Mouse (Mus musculus) ES-Bruce4 (cell line): ENCODE data around the gene Fam98c. TPM values are rescaled to one million over a fixed set of nuclear protein-coding genes. Genes with fewer than 3 reads are reported as not detected.

Source experiments
- H3K27ac ChIP-seq: 2 replicates; pipeline ENCODE4 v1.5.1; 2012; ENCODE audit warnings: low read length, inconsistent platforms; ENCODE audit not compliant: insufficient read depth
- H3K27me3 ChIP-seq: 2 replicates; pipeline ENCODE4 v1.6.1; 2012; ENCODE audit warnings: mild to moderate bottlenecking, low read length, inconsistent platforms; ENCODE audit not compliant: control insufficient read depth, poor library complexity, insufficient read depth, severe bottlenecking
- H3K36me3 ChIP-seq: 2 replicates; pipeline ENCODE4 v1.6.1; 2012; ENCODE audit warnings: inconsistent platforms, mild to moderate bottlenecking, low read length, moderate library complexity; ENCODE audit not compliant: control insufficient read depth, poor library complexity, insufficient read depth, severe bottlenecking
- H3K4me1 ChIP-seq: one replicate; pipeline ENCODE4 v1.8.1; 2011; ENCODE audit warnings: low read length; ENCODE audit not compliant: control insufficient read depth, insufficient read depth
- H3K4me3 ChIP-seq: 2 replicates; pipeline ENCODE4 v1.5.1; 2011; ENCODE audit warnings: low read depth, mild to moderate bottlenecking, low read length
- H3K9ac ChIP-seq: 2 replicates; pipeline ENCODE4 v1.6.1; 2012; ENCODE audit warnings: low read depth, mild to moderate bottlenecking, inconsistent platforms; ENCODE audit not compliant: poor library complexity, severe bottlenecking
- H3K9me3 ChIP-seq: replicated peaks from 2 replicates; pipeline ENCODE4 v1.6.1; 2012; ENCODE audit warnings: mild to moderate bottlenecking, low read length, inconsistent platforms; ENCODE audit not compliant: control insufficient read depth, poor library complexity, insufficient read depth, severe bottlenecking
- CTCF ChIP-seq: IDR thresholded peaks from one replicate; pipeline ENCODE4 v1.8.1; 2011; ENCODE audit warnings: low read depth, low read length
- EP300 ChIP-seq: IDR thresholded peaks from 2 replicates; pipeline ENCODE4 v1.6.1; 2011; ENCODE audit warnings: low read depth, low read length; ENCODE audit not compliant: insufficient read depth
- POLR2A ChIP-seq: IDR thresholded peaks from one replicate; pipeline ENCODE4 v1.8.1; 2011; ENCODE audit warnings: low read length; ENCODE audit not compliant: insufficient read depth
- polyA plus RNA-seq: library from polyadenylated mRNA; stranded (reverse); fragments of >200 nt; gene quantifications from 2 replicates; pipeline ENCODE4 v1.2.4, GENCODE M21; 2011; ENCODE audit warnings: low read depth; ENCODE audit not compliant: missing spikeins, insufficient read depth, insufficient read length

Fam98c gene
- polyA plus RNA-seq, 1 experiment: 12.6 TPM

- H3K9ac ChIP-seq: peak overlapping the region; percentile 61
- peak overlapping the region; percentile 79 for H3K4me3 ChIP-seq
- H3K27me3 ChIP-seq: no peaks in the 10 kb centered on the region
- H3K4me1 ChIP-seq: peaks cover 8% of the 10 kb centered on the region
- no peaks in the 10 kb centered on the region for H3K9me3 ChIP-seq
- no peak overlapping the region for H3K27ac ChIP-seq
- TF ChIP-seq EP300 (no peak), POLR2A (no peak), CTCF (no peak)
- H3K36me3 ChIP-seq: no peaks in the 10 kb centered on the region
Measured at GRCm38 (mm10) chr7:29123531-29124358, 32.3 kb downstream of the Fam98c start.

GRCm38 (mm10) chr7:29122821-29123220, 33.2 kb downstream of the Fam98c start:
- Histone ChIP-seq H3K36me3 (no peaks in the 10 kb centered on the region), H3K9me3 (no peaks in the 10 kb centered on the region), H3K9ac (no peak overlapping the region), H3K4me3 (no peak overlapping the region), H3K27me3 (no peaks in the 10 kb centered on the region), H3K4me1 (peaks cover 10% of the 10 kb centered on the region), H3K27ac (no peak overlapping the region)
- TF ChIP-seq POLR2A: no peak

GRCm38 (mm10) chr7:29119526-29119925, 36.5 kb downstream of the Fam98c start:
- H3K27me3 ChIP-seq: no peaks in the 10 kb centered on the region
- no peak overlapping the region for H3K4me3 ChIP-seq
- no peak overlapping the region for H3K9ac ChIP-seq
- no peak overlapping the region for H3K27ac ChIP-seq
- peaks cover 6% of the 10 kb centered on the region for H3K4me1 ChIP-seq
- H3K36me3 ChIP-seq: no peaks in the 10 kb centered on the region
- no peaks in the 10 kb centered on the region for H3K9me3 ChIP-seq
- TF ChIP-seq POLR2A: no peak
- no peak for TF ChIP-seq EP300
- TF ChIP-seq CTCF: no peak

GRCm38 (mm10) chr7:29118142-29118851, 37.7 kb downstream of the Fam98c start:
- Histone ChIP-seq H3K36me3 (no peaks in the 10 kb centered on the region), H3K4me1 (peaks cover 2% of the 10 kb centered on the region), H3K4me3 (peak overlapping the region; percentile 22), H3K27me3 (no peaks in the 10 kb centered on the region), H3K27ac (no peak overlapping the region), H3K9me3 (no peaks in the 10 kb centered on the region), H3K9ac (no peak overlapping the region)
- TF ChIP-seq CTCF (no peak), EP300 (no peak), POLR2A (no peak)

GRCm38 (mm10) chr7:29108992-29109955, 46.8 kb downstream of the Fam98c start:
- no peak overlapping the region for H3K27ac ChIP-seq
- H3K36me3 ChIP-seq: no peaks in the 10 kb centered on the region
- peak overlapping the region; percentile 1 for H3K4me3 ChIP-seq

More at GRCm38 (mm10) chr7:29108992-29109955, 46.8 kb downstream of the Fam98c start:
- Histone ChIP-seq H3K4me1 (no peaks in the 10 kb centered on the region), H3K9me3 (no peaks in the 10 kb centered on the region), H3K9ac (no peak overlapping the region; the same call in 1 of the 2 replicates), H3K27me3 (no peaks in the 10 kb centered on the region)
- TF ChIP-seq EP300: peak; percentile 27; the same call in 1 of the 2 replicates
- no peak for TF ChIP-seq CTCF

Other genes starting within 250 kb of the Fam98c start
- 318 and 324 TPM in 2 replicates for gene Actn4, start 193.9 kb downstream of the Fam98c start, polyA plus RNA-seq
- gene Eif3k, start 174.4 kb downstream of the Fam98c start, polyA plus RNA-seq: 409 and 413 TPM in 2 replicates
- gene Map4k1, start 174.2 kb downstream of the Fam98c start, polyA plus RNA-seq: 33.2 and 36.3 TPM in 2 replicates
- gene Ryr1, start 31.1 kb downstream of the Fam98c start, polyA plus RNA-seq: 8.4 and 10.3 TPM in 2 replicates
- gene Rasgrp4, start 21.4 kb downstream of the Fam98c start, polyA plus RNA-seq: 23.0 and 31.5 TPM in 2 replicates
- gene Ggn, start 14.0 kb upstream of the Fam98c start, polyA plus RNA-seq: not detected in 2 replicates
- gene Spred3, start 14.2 kb upstream of the Fam98c start, polyA plus RNA-seq: 9.2 and 12.1 TPM in 2 replicates
- gene Psmd8, start 24.5 kb upstream of the Fam98c start, polyA plus RNA-seq: 223 and 242 TPM in 2 replicates
- 27.3 and 31.3 TPM in 2 replicates for gene Catsperg1, start 57.8 kb upstream of the Fam98c start, polyA plus RNA-seq
- 7.0 and 7.1 TPM in 2 replicates for gene Kcnk6, start 76.3 kb upstream of the Fam98c start, polyA plus RNA-seq
- 50.9 and 55.2 TPM in 2 replicates for gene Yif1b, start 82.1 kb upstream of the Fam98c start, polyA plus RNA-seq
- 33.6 and 34.1 TPM in 2 replicates for gene 2200002D01Rik, start 92.2 kb upstream of the Fam98c start, polyA plus RNA-seq
- 264 and 288 TPM in 2 replicates for gene Spint2, start 125.7 kb upstream of the Fam98c start, polyA plus RNA-seq
- gene Ppp1r14a, start 133.1 kb upstream of the Fam98c start, polyA plus RNA-seq: 22.1 and 29.1 TPM in 2 replicates
- gene Dpf1, start 147.7 kb upstream of the Fam98c start, polyA plus RNA-seq: 5.9 and 6.1 TPM in 2 replicates